8 mouse cellular contexts compared by ENCODE assay signal in genomic region chr3:30105194-30105823, GRCm38 (mm10).
DNase-seq lines count a peak whose midpoint lies in the region; ATAC-seq and TF ChIP-seq lines count a peak whose summit lies in the region.

No protein-coding gene starts in this region.

- no peaks in the 10 kb centered on the region for H3K9me3 ChIP-seq in embryonic facial prominence, embryonic 12.5 days
- H3K9me3 ChIP-seq in limb, embryonic 15.5 days = no peaks in the 10 kb centered on the region
- no peaks in the 10 kb centered on the region for H3K9me3 ChIP-seq in stomach, postnatal 0 days (ENCODE audit: control insufficient read depth, low read length)

- WGBS in embryonic facial prominence, embryonic 12.5 days = 15% methylated on average over 15 of the region's 15 CpGs
- 20% methylated on average over 15 of the region's 15 CpGs for WGBS in limb, embryonic 15.5 days
- WGBS in stomach, postnatal 0 days = 34% methylated on average over 15 of the region's 15 CpGs
- 8% methylated on average over 15 of the region's 15 CpGs for WGBS in thymus, adult 2 months

- H3K27ac ChIP-seq in embryonic facial prominence, embryonic 12.5 days = peak overlapping the region; percentile 74
- H3K27ac ChIP-seq in limb, embryonic 15.5 days = peak overlapping the region; percentile 43; the same call in 1 of the 2 replicates
- H3K27ac ChIP-seq in stomach, postnatal 0 days (replicated peaks) = 0 out of 2 replicates have a peak overlapping the region, but pooled peaks have one; percentile 30
- no peak overlapping the region for H3K27ac ChIP-seq in thymus, adult 2 months (ENCODE audit: control insufficient read depth, insufficient read depth, low read length)

- H3K36me3 ChIP-seq in embryonic facial prominence, embryonic 12.5 days = no peaks in the 10 kb centered on the region
- H3K36me3 ChIP-seq in limb, embryonic 15.5 days = no peaks in the 10 kb centered on the region
- H3K36me3 ChIP-seq in stomach, postnatal 0 days (ENCODE audit: control insufficient read depth, insufficient read depth, low read length) = no peaks in the 10 kb centered on the region
- H3K36me3 ChIP-seq in thymus, adult 2 months (ENCODE audit: control insufficient read depth, insufficient read depth, low read length) = no peaks in the 10 kb centered on the region

- intact Hi-C loops in heart, postnatal 25 days (cut with DNase I) = loop anchor here (5.0 to 10.0 kb wide), 2 partner anchors 91 to 402 kb away; no protein-coding TSS in a partner anchor

- DNase-seq in 3134 (ENCODE audit: extremely low read depth, insufficient read length, low spot score) = peak; percentile 82
- DNase-seq in heart, postnatal 25 days (ENCODE audit: low spot score) = peak; percentile 54
- DNase-seq in stomach, postnatal 0 days (ENCODE audit: low spot score) = no peak
- DNase-seq in thymus, adult 2 months = no peak
- DNase-seq in cerebellum, adult 9-11 months = no peak
- no peak for DNase-seq in adrenal gland, postnatal 25 days

- no peaks in the 10 kb centered on the region for H3K27me3 ChIP-seq in embryonic facial prominence, embryonic 12.5 days
- no peaks in the 10 kb centered on the region for H3K27me3 ChIP-seq in limb, embryonic 15.5 days
- H3K27me3 ChIP-seq in stomach, postnatal 0 days (ENCODE audit: control insufficient read depth, insufficient read depth, low read length) = no peaks in the 10 kb centered on the region
- H3K27me3 ChIP-seq in thymus, adult 2 months (ENCODE audit: control insufficient read depth, insufficient read depth, low read length) = no peaks in the 10 kb centered on the region

- H3K9ac ChIP-seq in embryonic facial prominence, embryonic 12.5 days = no peak overlapping the region
- no peak overlapping the region for H3K9ac ChIP-seq in limb, embryonic 15.5 days
- no peak overlapping the region for H3K9ac ChIP-seq in stomach, postnatal 0 days (ENCODE audit: low read length)

- no peak for TF ChIP-seq EP300 in stomach, postnatal 0 days (optimal IDR thresholded peaks at IDR 0.05)

- peak overlapping the region; percentile 40 for H3K4me2 ChIP-seq in embryonic facial prominence, embryonic 12.5 days (replicated peaks)
- H3K4me2 ChIP-seq in limb, embryonic 15.5 days = peak overlapping the region; percentile 33
- peak overlapping the region; percentile 40 for H3K4me2 ChIP-seq in stomach, postnatal 0 days (replicated peaks; ENCODE audit: low read depth)

- 0 out of 2 replicates have a peak, but pooled peaks have one; percentile 41 for ATAC-seq in embryonic facial prominence, embryonic 12.5 days (ENCODE audit: insufficient number of reproducible peaks, insufficient read depth, low FRiP score, low TSS enrichment)
- ATAC-seq in limb, embryonic 15.5 days (ENCODE audit: insufficient number of reproducible peaks, low FRiP score, low TSS enrichment, low read depth) = no peak
- ATAC-seq in stomach, postnatal 0 days (ENCODE audit: low FRiP score, low TSS enrichment) = no peak

- no peak overlapping the region for H3K4me3 ChIP-seq in embryonic facial prominence, embryonic 12.5 days
- H3K4me3 ChIP-seq in limb, embryonic 15.5 days = peak overlapping the region; percentile 16
- H3K4me3 ChIP-seq in stomach, postnatal 0 days (ENCODE audit: low read depth, low read length) = 0 out of 2 replicates have a peak overlapping the region, but pooled peaks have one; percentile 6
- no peak overlapping the region for H3K4me3 ChIP-seq in thymus, adult 2 months (ENCODE audit: control insufficient read depth, insufficient read depth, low read length)

- TF ChIP-seq POLR2A in thymus, adult 2 months (IDR thresholded peaks at IDR 0.05; ENCODE audit: control insufficient read depth, extremely low read depth, insufficient read depth, low read length, poor library complexity) = no peak

- TF ChIP-seq CTCF in stomach, postnatal 0 days (IDR thresholded peaks at IDR 0.05; ENCODE audit: low read depth) = no peak
- no peak for TF ChIP-seq CTCF in thymus, adult 2 months (IDR thresholded peaks at IDR 0.05; ENCODE audit: borderline replicate concordance, control insufficient read depth, extremely low read depth, insufficient read depth, low read length, poor library complexity)

- H3K4me1 ChIP-seq in embryonic facial prominence, embryonic 12.5 days = peaks cover 30% of the 10 kb centered on the region
- H3K4me1 ChIP-seq in limb, embryonic 15.5 days = peaks cover 18% of the 10 kb centered on the region
- no peaks in the 10 kb centered on the region for H3K4me1 ChIP-seq in stomach, postnatal 0 days (replicated peaks; ENCODE audit: control insufficient read depth, insufficient read depth)
- no peaks in the 10 kb centered on the region for H3K4me1 ChIP-seq in thymus, adult 2 months (replicated peaks; ENCODE audit: control insufficient read depth, insufficient read depth, low read length)

Comparison
In these comparisons a context has a peak if more than half of its experiments do, and no peak if none do; other contexts are left out.
1. DNase-seq: peak in 3134 (single experiment) and heart, postnatal 25 days (single experiment); none in stomach, postnatal 0 days (single experiment), thymus, adult 2 months (single experiment), cerebellum, adult 9-11 months (single experiment) and adrenal gland, postnatal 25 days (single experiment).
2. H3K4me3 ChIP-seq: peak in limb, embryonic 15.5 days (single experiment) and stomach, postnatal 0 days (single experiment); none in embryonic facial prominence, embryonic 12.5 days (single experiment) and thymus, adult 2 months (single experiment).
3. Peak in every context shown above with its lines, with median percentiles within 50 percentile points of each other: H3K4me2 ChIP-seq.